Mouse (Mus musculus) neural tube, embryonic 15.5 days (tissue): ENCODE results near the gene Acsbg1. TPM values are rescaled to one million over a fixed set of nuclear protein-coding genes. Genes with fewer than 3 reads are reported as not detected.
"Not testable (repeated sequence)": the region's sequence is repeated elsewhere in the genome, so short reads cannot be mapped to it uniquely, and the experiment has no call there.

Experiments used
- ATAC-seq: fragments of 200-750 bp; cut with Nextera tagmentation; 2 replicates; pipeline ENCODE4 v1.8.0; 2017; ENCODE audit warnings: mild to moderate bottlenecking, moderate TSS enrichment, moderate library complexity; ENCODE audit not compliant: low FRiP score
- H3K27ac ChIP-seq: fragments of 300-500 bp; sonication (generic); replicated peaks from 2 replicates; pipeline ENCODE4 v1.5.1; 2015; ENCODE audit warnings: mild to moderate bottlenecking, inconsistent platforms
- H3K27me3 ChIP-seq: fragments of 300-500 bp; sonication (generic); replicated peaks from 2 replicates; pipeline ENCODE4 v1.6.1; 2015; ENCODE audit warnings: inconsistent platforms
- H3K36me3 ChIP-seq: fragments of 300-500 bp; sonication (generic); 2 replicates; pipeline ENCODE4 v1.6.1; 2015; ENCODE audit warnings: inconsistent platforms
- H3K4me1 ChIP-seq: fragments of 300-500 bp; sonication (generic); 2 replicates; pipeline ENCODE4 v1.6.1; 2015; ENCODE audit warnings: inconsistent platforms
- H3K4me2 ChIP-seq: fragments of 300-500 bp; sonication (generic); 2 replicates; pipeline ENCODE4 v1.6.1; 2015; ENCODE audit warnings: inconsistent platforms, mild to moderate bottlenecking, moderate library complexity
- H3K4me3 ChIP-seq: fragments of 300-500 bp; sonication (generic); replicated peaks from 2 replicates; pipeline ENCODE4 v1.5.1; 2015; ENCODE audit warnings: mild to moderate bottlenecking, inconsistent platforms
- H3K9ac ChIP-seq: fragments of 300-500 bp; sonication (generic); replicated peaks from 2 replicates; pipeline ENCODE4 v1.6.1; 2015; ENCODE audit warnings: mild to moderate bottlenecking, inconsistent platforms
- H3K9me3 ChIP-seq: fragments of 300-500 bp; sonication (generic); replicated peaks from 2 replicates; pipeline ENCODE4 v1.6.1; 2016; ENCODE audit warnings: inconsistent platforms
- WGBS: fragments of 180-500 bp; shearing (Covaris S2); methylation state at CpG from one replicate; pipeline ENCODE4 v1.1.7; 2015; ENCODE audit warnings: mixed read lengths; 5-methylcytosine and 5-hydroxymethylcytosine counted together
- polyA plus RNA-seq: library from polyadenylated mRNA; unstranded; fragments of >200 nt; fragmentation: Nextera tagmentation; extraction: Ambion mirVana; gene quantifications from 2 replicates; pipeline ENCODE4 v1.2.1, GENCODE M21; 2015

The Acsbg1 gene
- polyA plus RNA-seq, 1 experiment from 2014 or later = 40.9 TPM

DNA sequence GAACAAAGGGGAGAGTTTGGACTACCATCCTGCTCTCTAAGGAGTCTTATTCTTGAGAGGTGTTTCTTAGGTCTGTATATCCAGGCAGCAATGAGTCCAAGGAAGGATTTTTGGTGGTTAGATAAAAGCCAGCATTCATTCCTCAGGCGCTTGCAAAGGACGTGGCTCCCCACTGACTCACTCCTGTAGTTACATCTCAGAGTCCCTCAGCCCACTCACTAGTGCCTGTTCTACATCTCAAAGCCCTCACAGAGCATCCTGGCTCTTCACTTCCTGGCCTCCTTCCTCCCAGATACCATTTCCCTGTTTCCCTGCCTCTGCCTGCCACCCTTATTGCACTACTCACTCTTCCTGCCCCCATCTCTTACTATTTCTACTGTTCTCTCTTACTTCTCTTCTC is 59.3 kb downstream of the Acsbg1 start:
- H3K4me3 ChIP-seq = no peak overlapping the region
- 85% methylated on average over 2 of the region's 2 CpGs for WGBS
- H3K4me2 ChIP-seq = no peak overlapping the region

DNA sequence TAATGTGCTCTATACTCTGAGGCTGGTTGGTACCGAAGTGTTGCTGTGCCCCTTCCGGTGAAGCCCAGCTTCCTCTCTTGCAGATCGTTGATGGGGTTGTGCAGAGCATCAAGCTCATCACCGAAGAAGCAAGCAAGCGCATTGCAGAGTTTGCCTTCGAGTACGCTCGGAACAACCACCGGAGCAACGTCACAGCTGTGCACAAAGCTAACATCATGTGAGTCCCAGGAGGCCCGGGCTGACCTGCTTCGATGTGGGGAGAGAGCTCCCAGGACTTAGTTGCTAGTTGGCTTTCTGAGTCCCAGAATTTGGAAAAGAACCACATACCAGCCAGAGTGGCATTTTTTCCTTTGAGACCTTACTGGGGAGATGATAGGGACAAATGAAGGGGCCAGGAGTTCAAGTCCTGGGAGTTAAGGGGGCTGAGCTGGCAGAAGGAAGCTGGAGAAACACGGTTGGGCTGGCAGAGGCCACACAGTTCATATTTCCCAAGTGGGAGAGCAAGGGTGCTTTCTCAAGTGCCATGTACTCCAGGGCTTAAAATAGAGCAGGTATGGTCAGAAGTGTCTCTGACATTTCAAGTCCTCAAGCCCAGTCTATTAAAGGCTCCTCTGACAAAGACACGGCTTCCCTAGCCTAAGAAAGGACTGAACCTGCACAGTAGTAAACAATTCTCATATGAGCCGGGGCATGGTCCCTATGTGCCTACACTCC is 64.8 kb downstream of the Acsbg1 start:
- no peak overlapping the region for H3K9ac ChIP-seq
- no peak overlapping the region for H3K4me3 ChIP-seq
- H3K4me1 ChIP-seq = no peaks in the 10 kb centered on the region
- ATAC-seq = no peak
- no peaks in the 10 kb centered on the region for H3K9me3 ChIP-seq
- H3K27ac ChIP-seq = no peak overlapping the region
- peaks cover 91% of the 10 kb centered on the region for H3K36me3 ChIP-seq
- WGBS = 95% methylated on average over 15 of the region's 15 CpGs
- no peak overlapping the region for H3K4me2 ChIP-seq
- H3K27me3 ChIP-seq = no peaks in the 10 kb centered on the region

More for the DNA sequence above, 59.3 kb downstream of the Acsbg1 start:
- no peaks in the 10 kb centered on the region for H3K4me1 ChIP-seq
- no peak for ATAC-seq
- peaks cover 72% of the 10 kb centered on the region for H3K36me3 ChIP-seq
- H3K9me3 ChIP-seq = no peaks in the 10 kb centered on the region
- no peak overlapping the region for H3K9ac ChIP-seq
- no peak overlapping the region for H3K27ac ChIP-seq
- H3K27me3 ChIP-seq = no peaks in the 10 kb centered on the region

DNA sequence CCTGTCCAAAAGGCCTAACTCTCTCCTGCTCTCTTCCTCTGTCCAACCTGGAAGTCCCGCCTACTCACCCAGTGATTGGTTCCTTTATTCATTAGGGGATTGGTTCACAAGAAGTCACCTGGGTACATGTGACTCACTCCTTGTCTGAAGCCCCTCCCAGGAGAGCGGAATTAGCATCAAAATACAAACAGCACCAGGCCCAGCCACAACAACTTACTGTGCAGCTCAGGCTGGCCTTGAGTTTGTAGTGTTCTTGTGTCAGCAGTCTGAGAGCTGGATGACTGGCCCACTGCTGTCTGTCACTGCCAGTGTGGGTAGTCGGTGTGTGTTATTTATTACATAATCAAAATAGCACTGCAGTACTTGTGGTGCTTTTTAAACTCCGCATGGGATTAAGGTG is 68.0 kb downstream of the Acsbg1 start:
- peaks cover 74% of the 10 kb centered on the region for H3K36me3 ChIP-seq
- H3K27ac ChIP-seq, H3K27me3 ChIP-seq, ATAC-seq, H3K9me3 ChIP-seq, H3K4me2 ChIP-seq, H3K4me1 ChIP-seq, H3K9ac ChIP-seq, H3K4me3 ChIP-seq: not testable (repeated sequence)
- 72% methylated on average over 4 of the region's 4 CpGs for WGBS

DNA sequence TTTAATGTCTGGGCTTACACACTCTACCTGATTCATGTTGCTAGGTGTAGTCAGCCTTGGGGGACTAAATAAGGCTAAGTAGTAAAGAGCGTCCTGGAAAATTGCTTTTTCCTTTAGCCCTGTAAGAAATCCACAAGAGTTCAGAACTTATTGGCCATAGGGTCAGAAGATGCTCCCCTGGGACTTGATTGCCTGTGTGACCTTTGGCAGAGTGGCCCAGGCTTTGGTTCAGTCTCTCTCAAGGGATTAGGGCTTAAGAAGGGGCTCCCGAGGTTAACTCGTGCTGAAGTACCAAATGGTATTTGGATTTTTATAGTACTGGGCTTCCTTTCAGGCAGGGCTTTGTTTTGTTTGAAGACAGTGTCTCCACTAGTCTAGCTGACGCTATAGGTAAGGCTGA is 73.8 kb downstream of the Acsbg1 start:
- Histone ChIP-seq H3K27me3 (no peaks in the 10 kb centered on the region), H3K4me1 (peaks cover 24% of the 10 kb centered on the region), H3K9me3 (no peaks in the 10 kb centered on the region), H3K4me2 (peak overlapping the region; percentile 86), H3K27ac (no peak overlapping the region), H3K36me3 (peaks cover 18% of the 10 kb centered on the region), H3K9ac (0 out of 2 replicates have a peak overlapping the region, but pooled peaks have one; percentile 94), H3K4me3 (peak overlapping the region; percentile 95)
- WGBS = 79% methylated on average over 4 of the region's 4 CpGs
- ATAC-seq = no peak

DNA sequence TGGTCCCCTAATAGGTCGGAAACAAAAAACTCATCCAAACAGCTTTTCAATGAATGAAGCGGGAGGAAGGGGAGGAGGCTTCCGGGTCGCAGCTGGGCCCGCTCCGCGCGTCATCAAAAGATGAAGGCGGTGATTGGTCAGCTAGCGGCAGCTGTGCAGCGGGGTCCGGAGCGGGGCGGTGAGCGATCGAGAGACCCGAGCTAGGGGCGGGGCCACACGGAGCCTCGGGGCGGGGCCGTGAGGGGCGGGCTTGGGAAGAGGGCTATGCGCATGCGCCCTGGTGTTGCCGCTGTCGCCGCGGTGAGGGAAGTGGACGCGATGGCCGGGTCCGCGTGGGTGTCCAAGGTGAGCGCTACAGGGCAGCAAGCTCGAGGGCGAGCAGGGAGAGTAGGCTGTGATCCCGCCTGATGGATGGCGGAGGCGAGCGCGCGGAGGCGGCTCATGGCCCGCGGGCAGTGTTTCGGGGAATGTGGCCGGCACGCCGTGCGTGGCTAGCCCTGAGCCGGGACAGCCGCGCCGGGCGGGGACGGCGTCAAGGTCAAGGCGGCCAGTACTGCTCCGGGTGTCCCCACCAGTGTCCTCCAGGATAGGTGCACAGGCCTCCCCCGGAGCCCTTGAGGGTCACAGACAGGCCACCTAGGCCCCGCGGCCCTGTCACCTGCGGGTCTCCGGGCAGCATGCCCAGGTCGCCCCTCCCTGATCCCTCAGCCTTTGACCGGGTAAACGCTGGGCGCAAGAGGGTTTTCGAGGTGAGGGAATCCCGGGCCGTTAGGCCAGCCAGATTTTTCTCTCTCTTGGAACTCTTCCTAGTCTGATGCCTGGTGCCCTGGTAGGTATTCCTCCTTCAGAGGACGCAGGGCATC is 75.2 kb downstream of the Acsbg1 start, which contains the start of gene Idh3a:
TSS of gene Idh3a (plus strand) at position 136 of the 863 bp plus-strand sequence.
- H3K4me2 ChIP-seq = peak within 1 kb of the TSS; percentile 86
- H3K9me3 ChIP-seq = no peaks in the 10 kb centered on the region
- ATAC-seq = peak; percentile 99
- H3K27me3 ChIP-seq = no peaks in the 10 kb centered on the region
- H3K9ac ChIP-seq = peak within 1 kb of the TSS; percentile 94
- WGBS = under 1% methylated on average over 70 of the region's 73 CpGs
- peaks cover 24% of the 10 kb centered on the region for H3K4me1 ChIP-seq
- peaks cover 6% of the 10 kb centered on the region for H3K36me3 ChIP-seq
- peak within 1 kb of the TSS; percentile 95 for H3K4me3 ChIP-seq
- H3K27ac ChIP-seq = peak within 1 kb of the TSS; percentile 78

DNA sequence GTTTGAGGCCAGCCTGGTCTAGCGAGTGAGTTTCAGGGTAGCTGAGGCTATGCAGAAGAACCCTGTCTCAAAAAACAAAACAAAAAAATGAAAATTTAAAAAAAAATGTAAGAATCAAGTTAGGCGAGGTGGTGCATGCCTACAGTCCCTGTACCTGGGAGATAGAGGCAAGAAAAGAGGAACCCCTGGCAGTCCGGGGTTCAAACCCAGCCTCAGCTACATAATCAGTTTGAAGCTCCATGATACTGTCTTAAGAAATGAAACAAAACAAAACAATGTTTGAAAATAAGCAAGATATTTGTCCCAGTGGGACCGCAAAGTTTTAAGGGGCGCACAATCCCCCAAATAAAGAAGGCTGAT is 75.9 kb downstream of the Acsbg1 start:
- H3K36me3 ChIP-seq = peaks cover 6% of the 10 kb centered on the region
- WGBS = 34% methylated on average over 5 of the region's 5 CpGs
- H3K9ac ChIP-seq = peak overlapping the region; percentile 41; the same call in 1 of the 2 replicates
- H3K4me1 ChIP-seq = peaks cover 24% of the 10 kb centered on the region
- peak overlapping the region; percentile 78 for H3K27ac ChIP-seq
- H3K9me3 ChIP-seq = no peaks in the 10 kb centered on the region
- H3K4me3 ChIP-seq = peak overlapping the region; percentile 95
- peak overlapping the region; percentile 86 for H3K4me2 ChIP-seq
- ATAC-seq = peak; percentile 41
- no peaks in the 10 kb centered on the region for H3K27me3 ChIP-seq

DNA sequence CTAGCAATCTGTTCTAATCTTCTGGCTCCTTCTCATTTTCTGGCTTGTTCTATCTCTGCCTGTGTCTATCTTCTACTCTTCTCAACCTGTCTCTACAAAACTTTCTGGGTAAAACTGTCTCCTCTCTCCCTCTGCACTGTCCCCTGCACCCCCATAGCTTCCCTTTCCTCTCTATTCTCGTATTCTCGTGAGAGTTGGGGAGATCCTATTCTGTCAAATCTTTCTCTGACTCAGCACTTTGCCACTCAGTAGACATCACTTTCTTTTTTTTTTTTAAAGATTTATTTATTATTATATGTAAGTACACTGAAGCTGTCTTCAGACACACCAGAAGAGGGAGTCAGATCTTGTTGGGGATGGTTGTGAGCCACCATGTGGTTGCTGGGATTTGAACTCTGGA is 77.5 kb downstream of the Acsbg1 start:
- not testable (repeated sequence) for H3K4me3 ChIP-seq, H3K36me3 ChIP-seq, H3K9me3 ChIP-seq, ATAC-seq, H3K27me3 ChIP-seq, H3K27ac ChIP-seq, H3K4me2 ChIP-seq, H3K9ac ChIP-seq
- 97% methylated on average over 2 of the region's 2 CpGs for WGBS
- peaks cover 24% of the 10 kb centered on the region for H3K4me1 ChIP-seq

DNA sequence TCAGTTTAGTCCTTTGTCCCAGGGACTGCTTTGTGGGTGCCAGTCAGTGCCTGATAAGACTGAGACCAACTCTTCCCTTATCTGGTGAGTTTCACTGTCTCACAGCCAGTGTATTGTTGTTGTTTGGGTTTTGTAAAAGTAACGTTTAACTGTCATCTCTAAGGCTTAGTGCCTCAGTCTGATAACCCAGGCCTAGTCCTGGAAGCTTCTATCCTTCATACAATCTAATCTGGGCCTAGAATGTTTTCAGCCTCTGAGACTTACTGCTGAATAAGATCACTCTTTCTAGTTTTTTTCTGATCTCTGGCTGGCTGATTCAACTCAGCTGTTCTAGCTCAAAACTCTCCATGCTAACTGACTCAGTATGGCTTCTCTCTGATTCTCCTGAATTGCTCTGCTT is 78.0 kb downstream of the Acsbg1 start:
- no peak overlapping the region for H3K27ac ChIP-seq
- no peak for ATAC-seq
- no peaks in the 10 kb centered on the region for H3K36me3 ChIP-seq
- 72% methylated on average over 1 of the region's 1 CpGs for WGBS
- H3K9me3 ChIP-seq = no peaks in the 10 kb centered on the region
- no peak overlapping the region for H3K4me3 ChIP-seq
- peaks cover 23% of the 10 kb centered on the region for H3K4me1 ChIP-seq
- no peak overlapping the region for H3K9ac ChIP-seq
- no peaks in the 10 kb centered on the region for H3K27me3 ChIP-seq
- no peak overlapping the region for H3K4me2 ChIP-seq

DNA sequence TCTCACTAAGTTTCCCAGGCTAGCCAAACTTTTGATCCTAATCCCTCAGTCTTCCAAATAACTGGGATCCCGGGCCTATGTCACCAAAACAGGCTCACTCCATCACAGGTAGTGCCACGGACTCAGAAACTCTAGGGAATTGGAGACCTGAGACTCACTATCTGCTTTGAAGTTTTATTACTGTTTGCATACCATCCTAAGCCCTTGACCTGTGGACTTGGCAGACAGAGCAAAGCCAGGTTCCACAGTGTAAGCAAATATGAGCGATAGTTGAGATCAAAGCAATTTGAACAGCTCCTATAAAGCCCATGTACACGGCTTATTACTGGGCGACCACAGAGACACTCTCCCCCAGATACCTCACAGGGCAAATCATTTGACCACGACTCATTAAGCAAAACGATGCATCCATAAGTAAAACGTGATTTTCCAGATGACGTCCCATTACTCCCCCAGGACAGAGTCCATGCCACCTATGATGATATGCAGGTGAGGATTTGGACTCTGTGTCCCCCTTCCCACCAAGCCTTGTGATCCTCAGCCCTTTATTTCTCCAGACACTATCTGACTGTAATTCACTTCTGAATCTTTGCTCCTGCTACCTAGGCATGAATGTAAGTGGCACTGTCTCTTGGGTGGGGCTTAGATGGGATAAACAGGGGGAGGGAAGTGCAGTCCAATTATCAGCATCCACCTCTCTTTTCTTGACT is 90.4 kb downstream of the Acsbg1 start:
- no peaks in the 10 kb centered on the region for H3K9me3 ChIP-seq
- H3K4me2 ChIP-seq = no peak overlapping the region
- no peak overlapping the region for H3K9ac ChIP-seq
- WGBS = 76% methylated on average over 9 of the region's 9 CpGs
- no peaks in the 10 kb centered on the region for H3K4me1 ChIP-seq
- H3K36me3 ChIP-seq = no peaks in the 10 kb centered on the region
- no peak for ATAC-seq
- H3K27me3 ChIP-seq = no peaks in the 10 kb centered on the region
- no peak overlapping the region for H3K27ac ChIP-seq
- no peak overlapping the region for H3K4me3 ChIP-seq

DNA sequence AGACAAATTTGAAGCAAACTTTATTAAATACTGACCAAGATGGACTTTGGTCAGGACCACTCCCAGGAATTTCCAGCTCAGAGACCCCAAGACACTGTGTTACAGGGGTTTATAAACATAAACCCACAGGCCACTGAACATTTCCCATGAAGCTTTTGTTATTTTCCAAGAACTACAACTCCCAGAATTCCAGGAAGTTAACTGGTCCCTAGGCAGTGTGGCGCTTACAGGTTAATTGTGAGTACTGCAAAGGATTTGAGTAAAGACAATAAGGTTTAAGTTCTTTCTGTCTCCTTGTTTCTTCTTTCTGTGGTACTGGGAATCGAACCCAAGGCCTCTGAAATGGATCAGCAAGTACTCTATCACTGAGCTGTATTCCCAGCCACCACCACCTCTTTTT is 92.9 kb downstream of the Acsbg1 start:
- H3K4me2 ChIP-seq = no peak overlapping the region
- H3K27ac ChIP-seq = no peak overlapping the region
- 46% methylated on average over 2 of the region's 2 CpGs for WGBS
- H3K4me1 ChIP-seq = no peaks in the 10 kb centered on the region
- no peak overlapping the region for H3K4me3 ChIP-seq
- H3K9me3 ChIP-seq = no peaks in the 10 kb centered on the region
- H3K27me3 ChIP-seq = no peaks in the 10 kb centered on the region
- no peak for ATAC-seq
- no peaks in the 10 kb centered on the region for H3K36me3 ChIP-seq
- no peak overlapping the region for H3K9ac ChIP-seq

DNA sequence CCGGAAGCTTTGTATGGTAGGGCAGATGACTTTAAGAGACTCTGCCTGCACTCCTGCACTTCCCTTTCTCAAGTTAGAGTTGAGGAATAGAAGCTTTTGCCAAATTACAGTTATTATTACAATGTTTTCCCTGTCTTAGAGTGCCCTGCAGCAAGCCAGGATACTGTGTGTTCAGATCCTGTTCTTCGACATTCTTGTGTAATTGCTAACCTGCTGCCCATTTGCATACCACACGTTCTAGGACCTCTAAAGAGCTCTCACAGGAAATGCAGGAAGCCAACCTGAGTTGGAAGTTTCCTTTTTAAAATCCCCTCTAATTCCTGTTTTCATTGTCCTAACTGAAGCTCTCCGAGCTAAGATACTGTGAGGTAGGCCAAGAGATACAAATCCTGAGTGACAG is 94.7 kb downstream of the Acsbg1 start:
- no peaks in the 10 kb centered on the region for H3K4me1 ChIP-seq
- no peaks in the 10 kb centered on the region for H3K36me3 ChIP-seq
- no peaks in the 10 kb centered on the region for H3K27me3 ChIP-seq
- H3K9ac ChIP-seq = no peak overlapping the region
- no peak for ATAC-seq
- no peaks in the 10 kb centered on the region for H3K9me3 ChIP-seq
- H3K27ac ChIP-seq = no peak overlapping the region
- WGBS = 57% methylated on average over 4 of the region's 4 CpGs
- H3K4me3 ChIP-seq = no peak overlapping the region
- no peak overlapping the region for H3K4me2 ChIP-seq
